Mouse (Mus musculus) midbrain, embryonic 15.5 days (tissue): Measurements from ENCODE around the gene Alg14. TPM values are rescaled to one million over a fixed set of nuclear protein-coding genes. Genes with fewer than 3 reads are reported as not detected.

Experiments used
- ATAC-seq: fragments of 200-750 bp; cut with Nextera tagmentation; replicated peaks from 2 replicates; pipeline ENCODE4 v1.8.0; 2017; ENCODE audit warnings: moderate TSS enrichment
- H3K27ac ChIP-seq: fragments of 300-500 bp; sonication (generic); 2 replicates; pipeline ENCODE4 v1.5.1; 2015; ENCODE audit warnings: mild to moderate bottlenecking, inconsistent platforms
- H3K27me3 ChIP-seq: fragments of 300-500 bp; sonication (generic); replicated peaks from 2 replicates; pipeline ENCODE4 v1.6.1; 2015; ENCODE audit warnings: inconsistent platforms
- H3K36me3 ChIP-seq: fragments of 300-500 bp; sonication (generic); replicated peaks from 2 replicates; pipeline ENCODE4 v1.6.1; 2015; ENCODE audit warnings: inconsistent platforms
- H3K4me1 ChIP-seq: fragments of 300-500 bp; sonication (generic); 2 replicates; pipeline ENCODE4 v1.6.1; 2015; ENCODE audit warnings: inconsistent platforms
- H3K4me2 ChIP-seq: fragments of 300-500 bp; sonication (generic); 2 replicates; pipeline ENCODE4 v1.6.1; 2015; ENCODE audit warnings: inconsistent platforms, mild to moderate bottlenecking, moderate library complexity
- H3K4me3 ChIP-seq: fragments of 300-500 bp; sonication (generic); 2 replicates; pipeline ENCODE4 v1.5.1; 2015; ENCODE audit warnings: mild to moderate bottlenecking, inconsistent platforms
- H3K9ac ChIP-seq: fragments of 300-500 bp; sonication (generic); 2 replicates; pipeline ENCODE4 v1.6.1; 2015; ENCODE audit warnings: mild to moderate bottlenecking, inconsistent platforms
- H3K9me3 ChIP-seq: fragments of 300-500 bp; sonication (generic); 2 replicates; pipeline ENCODE4 v1.6.1; 2016; ENCODE audit warnings: inconsistent platforms
- WGBS: fragments of 180-500 bp; shearing (Covaris S2); methylation state at CpG from one replicate; pipeline ENCODE4 v1.1.7; 2015; ENCODE audit warnings: mixed read lengths; 5-methylcytosine and 5-hydroxymethylcytosine counted together
- polyA plus RNA-seq: library from polyadenylated mRNA; unstranded; fragments of >200 nt; fragmentation: Nextera tagmentation; extraction: Ambion mirVana; gene quantifications from 2 replicates; pipeline ENCODE4 v1.2.1, GENCODE M21; 2015

Gene Alg14
- polyA plus RNA-seq, 1 experiment from 2014 or later, result 33.3 TPM

DNA sequence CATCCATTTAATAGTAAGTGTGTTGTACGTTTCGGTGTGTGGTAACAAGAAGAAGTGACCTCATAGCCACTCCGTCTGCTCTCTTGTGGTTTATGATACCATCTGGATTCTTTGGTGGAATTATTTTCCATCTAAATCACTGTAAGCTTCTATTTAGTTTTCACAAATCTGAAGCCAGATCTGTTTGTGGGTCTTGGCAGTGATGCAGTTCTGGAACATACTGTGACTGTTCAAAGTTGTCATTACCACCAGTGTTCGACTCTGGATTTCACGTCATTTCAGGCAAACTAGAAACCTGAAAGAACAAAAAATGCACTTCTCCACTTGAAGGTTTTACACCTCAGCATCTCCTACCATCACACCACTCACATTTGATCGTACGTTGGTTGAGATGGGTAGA is 23.9 kb downstream of the Alg14 start:
- H3K27me3 ChIP-seq, result no peaks in the 10 kb centered on the region
- no peaks in the 10 kb centered on the region for H3K4me1 ChIP-seq
- H3K9ac ChIP-seq, result no peak overlapping the region
- 96% methylated on average over 7 of the region's 7 CpGs for WGBS
- H3K4me2 ChIP-seq, result no peak overlapping the region
- no peaks in the 10 kb centered on the region for H3K9me3 ChIP-seq
- no peak overlapping the region for H3K27ac ChIP-seq
- H3K36me3 ChIP-seq, result no peaks in the 10 kb centered on the region
- H3K4me3 ChIP-seq, result no peak overlapping the region
- no peak for ATAC-seq

GRCm38 (mm10) chr3:121319906-121320305 is 28.3 kb downstream of the Alg14 start:
- no peak overlapping the region for H3K9ac ChIP-seq
- no peaks in the 10 kb centered on the region for H3K9me3 ChIP-seq
- H3K27me3 ChIP-seq, result no peaks in the 10 kb centered on the region
- ATAC-seq, result no peak
- H3K36me3 ChIP-seq, result no peaks in the 10 kb centered on the region
- H3K4me2 ChIP-seq, result no peak overlapping the region
- WGBS, result 93% methylated on average over 6 of the region's 6 CpGs
- H3K4me1 ChIP-seq, result no peaks in the 10 kb centered on the region
- no peak overlapping the region for H3K4me3 ChIP-seq
- H3K27ac ChIP-seq, result no peak overlapping the region

DNA sequence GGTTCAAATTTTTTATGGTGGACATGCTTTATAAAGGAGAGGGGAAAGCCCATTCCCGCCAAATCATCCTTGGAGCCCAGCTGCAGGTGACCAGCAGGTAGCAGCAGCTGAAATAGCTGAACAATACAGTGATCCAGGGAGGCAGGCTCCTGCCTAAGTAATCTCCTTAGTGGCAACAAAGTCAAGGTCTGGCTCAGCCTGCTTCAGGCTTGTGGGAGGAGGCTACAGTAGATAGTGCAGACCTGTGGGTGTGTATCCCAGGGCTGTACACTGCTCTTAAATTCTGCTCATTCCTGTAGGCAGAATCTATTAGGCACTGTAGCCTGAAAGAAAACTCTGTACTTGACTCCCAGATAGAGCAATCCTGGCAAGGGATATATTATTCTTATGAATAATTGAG is 29.3 kb downstream of the Alg14 start:
- Histone ChIP-seq H3K9ac (no peak overlapping the region), H3K4me2 (no peak overlapping the region), H3K4me3 (no peak overlapping the region), H3K27ac (no peak overlapping the region), H3K36me3 (no peaks in the 10 kb centered on the region), H3K9me3 (no peaks in the 10 kb centered on the region), H3K27me3 (no peaks in the 10 kb centered on the region), H3K4me1 (no peaks in the 10 kb centered on the region)
- no peak for ATAC-seq
- WGBS, result 56% methylated on average over 1 of the region's 1 CpGs

DNA sequence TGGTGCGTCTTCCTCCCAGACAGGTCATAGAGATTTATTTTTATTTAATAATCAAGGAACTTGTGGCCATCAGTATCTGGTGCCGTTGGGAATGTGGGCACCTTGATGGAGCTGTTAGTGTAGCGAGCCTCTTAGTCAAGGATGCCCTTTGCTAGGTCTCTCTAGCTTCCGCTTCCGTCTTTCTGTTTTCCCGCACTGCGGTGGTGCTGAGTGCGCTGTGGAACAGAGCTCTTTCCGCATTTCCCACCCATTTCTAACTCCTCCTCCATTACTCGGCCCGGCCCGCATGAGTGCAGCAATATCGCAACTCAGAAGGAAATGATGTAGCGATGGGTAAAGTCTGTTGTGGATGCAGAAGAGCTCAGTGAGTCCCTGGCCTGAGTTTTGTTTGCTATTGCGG is 31.8 kb downstream of the Alg14 start:
- no peaks in the 10 kb centered on the region for H3K36me3 ChIP-seq
- no peak for ATAC-seq
- WGBS, result 96% methylated on average over 15 of the region's 15 CpGs
- H3K9me3 ChIP-seq, result no peaks in the 10 kb centered on the region
- H3K4me3 ChIP-seq, result no peak overlapping the region
- H3K9ac ChIP-seq, result no peak overlapping the region
- H3K27me3 ChIP-seq, result no peaks in the 10 kb centered on the region
- H3K4me2 ChIP-seq, result no peak overlapping the region
- no peak overlapping the region for H3K27ac ChIP-seq
- no peaks in the 10 kb centered on the region for H3K4me1 ChIP-seq

DNA sequence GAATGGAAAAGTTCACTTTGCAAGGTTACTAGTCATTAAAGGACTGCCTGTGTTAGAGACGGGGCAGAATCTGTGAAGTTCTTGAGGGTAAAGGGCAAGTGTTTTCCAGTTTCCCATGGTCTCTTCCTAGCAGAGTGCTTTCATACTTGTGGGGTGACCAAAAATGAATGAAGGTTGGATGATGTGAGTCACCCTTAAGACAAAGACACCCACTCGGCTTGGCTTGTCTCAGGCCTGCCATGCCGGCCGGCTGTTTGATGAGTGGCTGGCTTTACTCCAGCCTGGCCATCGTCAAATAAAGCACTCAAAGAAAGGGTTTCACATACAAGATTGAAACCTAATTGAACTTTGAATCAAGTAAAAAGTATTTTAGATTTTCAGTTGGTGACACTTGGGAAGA is 35.8 kb downstream of the Alg14 start:
- Histone ChIP-seq H3K4me2 (no peak overlapping the region), H3K27ac (no peak overlapping the region), H3K27me3 (no peaks in the 10 kb centered on the region), H3K4me3 (no peak overlapping the region), H3K9me3 (no peaks in the 10 kb centered on the region), H3K9ac (no peak overlapping the region), H3K4me1 (no peaks in the 10 kb centered on the region), H3K36me3 (no peaks in the 10 kb centered on the region)
- WGBS, result 81% methylated on average over 5 of the region's 5 CpGs
- no peak for ATAC-seq

DNA sequence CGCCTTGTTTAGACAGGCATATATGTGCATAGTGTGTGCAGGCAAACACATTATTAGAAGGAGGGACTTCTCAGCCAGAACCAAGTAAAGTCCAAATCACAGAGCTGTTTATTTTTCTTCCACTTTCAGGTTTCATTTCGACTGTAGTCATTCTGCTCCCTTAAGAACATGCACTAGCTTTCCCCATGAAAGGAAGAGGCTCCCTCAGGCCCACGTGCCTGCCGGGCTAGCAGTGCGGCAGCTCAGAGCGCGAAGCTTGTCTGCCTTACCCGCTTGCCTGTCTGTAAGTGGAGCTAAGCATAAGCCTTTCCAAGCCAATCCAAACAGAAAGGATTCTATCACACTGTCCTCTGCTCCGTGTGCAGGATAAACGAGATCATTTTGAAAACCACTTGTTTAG is 38.1 kb downstream of the Alg14 start:
- H3K27me3 ChIP-seq, result no peaks in the 10 kb centered on the region
- no peak overlapping the region for H3K9ac ChIP-seq
- 52% methylated on average over 10 of the region's 10 CpGs for whole genome bisulfite sequencing
- H3K36me3 ChIP-seq, result no peaks in the 10 kb centered on the region
- H3K4me1 ChIP-seq, result no peaks in the 10 kb centered on the region
- no peaks in the 10 kb centered on the region for H3K9me3 ChIP-seq
- H3K4me2 ChIP-seq, result no peak overlapping the region
- no peak for ATAC-seq
- no peak overlapping the region for H3K27ac ChIP-seq
- H3K4me3 ChIP-seq, result no peak overlapping the region

- 58% methylated on average over 7 of the region's 7 CpGs for WGBS
- no peak for ATAC-seq
- H3K4me1 ChIP-seq, result no peaks in the 10 kb centered on the region
- H3K27me3 ChIP-seq, result no peaks in the 10 kb centered on the region
- no peak overlapping the region for H3K4me3 ChIP-seq
- H3K4me2 ChIP-seq, result no peak overlapping the region
- no peak overlapping the region for H3K9ac ChIP-seq
- H3K27ac ChIP-seq, result no peak overlapping the region
- no peaks in the 10 kb centered on the region for H3K9me3 ChIP-seq
- H3K36me3 ChIP-seq, result no peaks in the 10 kb centered on the region
Measured at GRCm38 (mm10) chr3:121330244-121330646, 38.7 kb downstream of the Alg14 start.

DNA sequence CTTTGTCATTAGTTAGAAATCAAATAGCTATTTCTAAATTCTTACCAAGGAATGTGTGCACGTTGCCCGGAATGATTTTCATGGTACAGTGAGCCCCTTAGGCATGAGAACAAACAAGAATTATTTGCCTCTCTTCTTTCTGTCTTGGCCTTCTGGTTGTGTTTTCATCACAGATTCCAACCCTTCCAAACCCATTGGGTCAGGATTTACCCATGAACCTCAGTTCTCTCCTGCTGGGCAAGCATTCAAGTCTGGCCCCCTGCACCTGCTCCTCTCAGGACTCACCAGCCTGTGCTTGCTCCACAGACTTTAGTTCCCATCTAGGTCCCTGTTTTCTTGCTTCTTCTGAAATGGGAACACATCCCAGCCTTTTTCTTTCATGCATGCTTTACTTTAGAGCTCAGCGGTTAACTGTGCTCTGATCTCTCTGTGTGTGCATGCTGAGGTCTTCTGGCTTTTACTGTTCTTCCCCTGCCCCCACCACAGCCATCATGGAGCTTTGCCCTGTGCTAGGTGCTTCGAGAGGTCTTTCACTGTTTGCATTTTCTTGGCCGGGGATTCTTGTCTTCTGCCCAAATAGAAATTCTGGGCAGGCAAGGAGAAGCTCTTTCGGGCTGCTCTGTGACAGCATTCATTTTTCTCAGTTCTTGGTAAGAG is 44.8 kb downstream of the Alg14 start:
- Histone ChIP-seq H3K4me3 (no peak overlapping the region), H3K4me1 (0 out of 2 replicates have a peak, but pooled peaks cover 4% of the 10 kb centered on the region), H3K27ac (no peak overlapping the region), H3K36me3 (no peaks in the 10 kb centered on the region), H3K9me3 (no peaks in the 10 kb centered on the region), H3K27me3 (no peaks in the 10 kb centered on the region), H3K4me2 (no peak overlapping the region), H3K9ac (no peak overlapping the region)
- no peak for ATAC-seq
- WGBS, result 76% methylated on average over 6 of the region's 6 CpGs

DNA sequence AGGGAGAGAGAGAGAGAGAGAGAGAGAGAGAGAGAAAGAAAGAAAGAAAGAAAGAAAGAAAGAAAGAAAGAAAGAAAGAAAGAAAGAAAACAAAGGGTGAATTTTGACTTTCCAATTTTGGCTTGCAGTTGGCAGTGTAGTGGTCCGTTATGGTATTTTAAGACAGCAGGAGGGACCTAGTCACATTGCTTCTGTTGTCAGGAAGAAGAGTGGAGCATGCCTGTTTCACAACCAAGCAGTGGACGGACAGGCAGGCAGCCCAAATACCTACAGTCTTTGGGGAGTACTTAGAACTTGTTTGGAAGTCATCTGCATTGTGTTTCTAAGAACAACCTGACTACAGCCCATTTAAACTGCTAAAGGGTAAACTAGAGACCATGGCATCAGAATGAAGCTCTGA is 47.1 kb downstream of the Alg14 start:
- no peak overlapping the region for H3K27ac ChIP-seq
- H3K4me1 ChIP-seq, result 0 out of 2 replicates have a peak, but pooled peaks cover 4% of the 10 kb centered on the region
- H3K36me3 ChIP-seq, result no peaks in the 10 kb centered on the region
- H3K9ac ChIP-seq, result no peak overlapping the region
- H3K4me3 ChIP-seq, result no peak overlapping the region
- H3K9me3 ChIP-seq, result no peaks in the 10 kb centered on the region
- WGBS, result 42% methylated on average over 2 of the region's 2 CpGs
- no peak overlapping the region for H3K4me2 ChIP-seq
- no peaks in the 10 kb centered on the region for H3K27me3 ChIP-seq
- no peak for ATAC-seq

GRCm38 (mm10) chr3:121340321-121340761 is 48.8 kb downstream of the Alg14 start:
- H3K4me2 ChIP-seq, result no peak overlapping the region
- no peak for ATAC-seq
- H3K9me3 ChIP-seq, result no peaks in the 10 kb centered on the region
- H3K36me3 ChIP-seq, result no peaks in the 10 kb centered on the region
- no peak overlapping the region for H3K27ac ChIP-seq
- H3K4me1 ChIP-seq, result peaks cover 15% of the 10 kb centered on the region
- H3K27me3 ChIP-seq, result no peaks in the 10 kb centered on the region
- 69% methylated on average over 7 of the region's 7 CpGs for WGBS
- H3K9ac ChIP-seq, result no peak overlapping the region
- H3K4me3 ChIP-seq, result no peak overlapping the region

DNA sequence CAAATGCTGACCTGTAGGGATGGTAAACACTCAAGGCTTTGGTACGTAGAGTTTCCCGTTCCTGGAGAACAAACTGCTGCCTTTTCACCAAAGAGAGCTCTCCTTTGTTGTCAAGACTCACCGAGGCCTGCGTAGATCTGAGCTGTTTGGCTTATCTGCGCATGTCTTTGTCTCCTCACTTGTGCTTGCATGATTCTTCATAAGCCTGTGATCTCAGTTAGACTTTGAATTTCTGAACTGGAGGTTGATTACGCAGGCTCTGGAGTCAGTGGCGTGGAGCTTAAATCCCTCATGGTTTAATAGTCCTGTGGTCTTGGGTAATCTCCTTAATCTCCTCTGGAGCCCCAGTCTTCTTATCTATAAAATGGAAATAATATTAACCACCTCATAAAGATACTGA is 51.7 kb downstream of the Alg14 start:
- no peak overlapping the region for H3K9ac ChIP-seq
- H3K4me3 ChIP-seq, result no peak overlapping the region
- no peak overlapping the region for H3K27ac ChIP-seq
- WGBS, result 45% methylated on average over 7 of the region's 7 CpGs
- peaks cover 16% of the 10 kb centered on the region for H3K4me1 ChIP-seq
- no peaks in the 10 kb centered on the region for H3K36me3 ChIP-seq
- H3K4me2 ChIP-seq, result no peak overlapping the region
- no peak for ATAC-seq
- H3K9me3 ChIP-seq, result no peaks in the 10 kb centered on the region
- no peaks in the 10 kb centered on the region for H3K27me3 ChIP-seq

DNA sequence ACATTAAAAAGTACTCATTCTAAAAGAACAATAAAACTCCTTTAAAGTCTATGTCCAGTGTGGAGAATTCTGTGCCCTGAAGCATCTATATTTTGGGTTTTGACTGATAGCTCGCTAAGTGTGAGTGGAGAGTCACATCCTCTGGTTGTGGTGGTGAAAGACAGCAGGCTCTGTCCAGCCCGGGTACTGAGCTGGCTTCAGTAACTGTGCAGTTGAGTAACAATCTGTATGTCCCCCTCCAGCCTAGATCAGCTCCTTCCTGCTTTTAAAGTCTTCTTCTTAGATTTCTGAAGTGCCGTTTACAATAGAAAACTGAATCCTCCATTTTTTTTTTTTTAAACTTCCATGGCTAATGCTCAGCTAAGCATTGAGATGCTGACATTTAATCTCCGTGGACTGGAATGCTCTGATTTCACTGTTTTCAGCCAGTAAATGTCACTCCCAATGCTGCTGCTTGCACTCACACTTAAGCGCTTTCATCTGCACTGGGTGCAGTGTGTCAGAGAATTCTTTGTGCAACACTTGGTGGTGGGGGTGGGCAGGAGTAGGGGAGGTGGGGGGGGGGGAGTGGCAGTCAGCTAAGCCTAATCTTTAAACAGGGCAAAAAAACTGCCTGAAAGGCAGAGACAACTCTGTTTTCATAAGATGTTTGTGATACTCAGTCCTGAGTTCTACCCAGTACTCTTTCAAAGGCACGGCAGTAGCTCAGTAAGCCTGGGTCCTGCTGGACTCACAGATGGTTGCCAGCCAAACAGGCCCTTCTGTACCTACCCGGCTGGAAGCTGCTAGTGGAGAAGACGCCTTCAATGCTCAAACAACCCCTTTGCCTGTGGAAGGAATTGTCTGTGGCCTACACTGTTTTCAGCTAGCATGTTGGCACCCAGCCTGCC is 52.7 kb downstream of the Alg14 start:
- Histone ChIP-seq H3K4me3 (no peak overlapping the region), H3K27me3 (no peaks in the 10 kb centered on the region), H3K36me3 (no peaks in the 10 kb centered on the region), H3K27ac (0 out of 2 replicates have a peak overlapping the region, but pooled peaks have one; percentile 24), H3K9ac (no peak overlapping the region), H3K4me1 (peaks cover 26% of the 10 kb centered on the region), H3K9me3 (no peaks in the 10 kb centered on the region), H3K4me2 (no peak overlapping the region)
- 17% methylated on average over 8 of the region's 8 CpGs for WGBS
- ATAC-seq, result peak; percentile 44; the same call in 1 of the 2 replicates
